Mouse (Mus musculus) neural tube, embryonic 13.5 days (tissue): ENCODE measurements around the gene Ttll11. TPM values are rescaled to one million over a fixed set of nuclear protein-coding genes. Genes with fewer than 3 reads are reported as not detected.

ENCODE experiments used
- ATAC-seq: fragments of 200-750 bp; cut with Nextera tagmentation; 2 replicates; pipeline ENCODE4 v1.8.0; 2017; ENCODE audit warnings: low read depth, mild to moderate bottlenecking, moderate TSS enrichment, moderate library complexity
- H3K27ac ChIP-seq: fragments of 300-500 bp; sonication (generic); replicated peaks from 2 replicates; pipeline ENCODE4 v1.5.1; 2015; ENCODE audit warnings: moderate library complexity, mild to moderate bottlenecking, inconsistent platforms
- H3K27me3 ChIP-seq: fragments of 300-500 bp; sonication (generic); 2 replicates; pipeline ENCODE4 v1.6.1; 2015; ENCODE audit warnings: mild to moderate bottlenecking, inconsistent platforms
- H3K36me3 ChIP-seq: fragments of 300-500 bp; sonication (generic); 2 replicates; pipeline ENCODE4 v1.6.1; 2015; ENCODE audit warnings: mild to moderate bottlenecking, inconsistent platforms
- H3K4me1 ChIP-seq: fragments of 300-500 bp; sonication (generic); replicated peaks from 2 replicates; pipeline ENCODE4 v1.6.1; 2015; ENCODE audit warnings: inconsistent platforms
- H3K4me2 ChIP-seq: fragments of 300-500 bp; sonication (generic); 2 replicates; pipeline ENCODE4 v1.6.1; 2015; ENCODE audit warnings: inconsistent platforms, mild to moderate bottlenecking, moderate library complexity
- H3K4me3 ChIP-seq: fragments of 300-500 bp; sonication (generic); 2 replicates; pipeline ENCODE4 v1.5.1; 2015; ENCODE audit warnings: mild to moderate bottlenecking, inconsistent platforms
- H3K9ac ChIP-seq: fragments of 300-500 bp; sonication (generic); 2 replicates; pipeline ENCODE4 v1.6.1; 2015; ENCODE audit warnings: moderate library complexity, mild to moderate bottlenecking, inconsistent platforms
- H3K9me3 ChIP-seq: fragments of 300-500 bp; sonication (generic); 2 replicates; pipeline ENCODE4 v1.6.1; 2016; ENCODE audit warnings: inconsistent platforms
- WGBS: fragments of 180-500 bp; shearing (Covaris S2); methylation state at CpG from one replicate; pipeline ENCODE4 v1.1.7; 2015; 5-methylcytosine and 5-hydroxymethylcytosine counted together
- polyA plus RNA-seq: library from polyadenylated mRNA; unstranded; fragments of >200 nt; fragmentation: Nextera tagmentation; extraction: Ambion mirVana; gene quantifications from 2 replicates; pipeline ENCODE4 v1.2.1, GENCODE M21; 2015

Gene Ttll11
- polyA plus RNA-seq, 1 experiment from 2014 or later = 5.1 TPM

- 85% methylated on average over 3 of the region's 3 CpGs for WGBS
Observed at GRCm38 (mm10) chr2:35922956-35923355, 56.8 kb downstream of the Ttll11 start.

GRCm38 (mm10) chr2:35912090-35912489 lies 67.6 kb downstream of the Ttll11 start:
- Histone ChIP-seq H3K36me3 (no peaks in the 10 kb centered on the region), H3K4me2 (no peak overlapping the region), H3K4me3 (no peak overlapping the region), H3K27ac (no peak overlapping the region), H3K9ac (no peak overlapping the region), H3K27me3 (no peaks in the 10 kb centered on the region), H3K4me1 (no peaks in the 10 kb centered on the region; the same call in 1 of the 2 replicates), H3K9me3 (no peaks in the 10 kb centered on the region)
- no peak for ATAC-seq
- 74% methylated on average over 4 of the region's 4 CpGs for WGBS

More at GRCm38 (mm10) chr2:35922956-35923355, 56.8 kb downstream of the Ttll11 start:
- no peak for ATAC-seq
- H3K27ac ChIP-seq = no peak overlapping the region
- no peak overlapping the region for H3K9ac ChIP-seq
- no peaks in the 10 kb centered on the region for H3K9me3 ChIP-seq
- H3K4me1 ChIP-seq = no peaks in the 10 kb centered on the region
- H3K4me3 ChIP-seq = no peak overlapping the region
- H3K36me3 ChIP-seq = no peaks in the 10 kb centered on the region
- H3K27me3 ChIP-seq = no peaks in the 10 kb centered on the region
- no peak overlapping the region for H3K4me2 ChIP-seq

GRCm38 (mm10) chr2:35911675-35912074 lies 68.0 kb downstream of the Ttll11 start:
- Histone ChIP-seq H3K9me3 (no peaks in the 10 kb centered on the region), H3K27ac (no peak overlapping the region), H3K9ac (no peak overlapping the region), H3K36me3 (no peaks in the 10 kb centered on the region), H3K4me3 (no peak overlapping the region), H3K4me2 (no peak overlapping the region), H3K27me3 (no peaks in the 10 kb centered on the region), H3K4me1 (no peaks in the 10 kb centered on the region; the same call in 1 of the 2 replicates)
- ATAC-seq = no peak
- 95% methylated on average over 1 of the region's 1 CpGs for WGBS

- no peak overlapping the region for H3K4me2 ChIP-seq
- no peaks in the 10 kb centered on the region for H3K9me3 ChIP-seq
- H3K9ac ChIP-seq = no peak overlapping the region
- H3K4me1 ChIP-seq = peaks cover 4% of the 10 kb centered on the region; the same call in 1 of the 2 replicates
- no peaks in the 10 kb centered on the region for H3K27me3 ChIP-seq
- ATAC-seq = no peak
- H3K36me3 ChIP-seq = no peaks in the 10 kb centered on the region
- 49% methylated on average over 9 of the region's 9 CpGs for WGBS
- H3K27ac ChIP-seq = no peak overlapping the region
- no peak overlapping the region for H3K4me3 ChIP-seq
Observed at GRCm38 (mm10) chr2:35910740-35911139, 69.0 kb downstream of the Ttll11 start.

GRCm38 (mm10) chr2:35909353-35909752 lies 70.4 kb downstream of the Ttll11 start:
- no peak overlapping the region for H3K9ac ChIP-seq
- no peak overlapping the region for H3K4me3 ChIP-seq
- H3K4me1 ChIP-seq = peaks cover 4% of the 10 kb centered on the region; the same call in 1 of the 2 replicates
- H3K9me3 ChIP-seq = no peaks in the 10 kb centered on the region
- WGBS = 95% methylated on average over 4 of the region's 4 CpGs
- H3K36me3 ChIP-seq = no peaks in the 10 kb centered on the region
- H3K27me3 ChIP-seq = no peaks in the 10 kb centered on the region
- no peak overlapping the region for H3K4me2 ChIP-seq
- no peak overlapping the region for H3K27ac ChIP-seq
- no peak for ATAC-seq

GRCm38 (mm10) chr2:35907578-35907977 lies 72.1 kb downstream of the Ttll11 start:
- no peak for ATAC-seq
- Histone ChIP-seq H3K4me2 (no peak overlapping the region), H3K27ac (no peak overlapping the region), H3K36me3 (no peaks in the 10 kb centered on the region), H3K9me3 (no peaks in the 10 kb centered on the region), H3K4me3 (no peak overlapping the region), H3K4me1 (peaks cover 4% of the 10 kb centered on the region; the same call in 1 of the 2 replicates), H3K27me3 (no peaks in the 10 kb centered on the region), H3K9ac (no peak overlapping the region)
- WGBS = 79% methylated on average over 6 of the region's 6 CpGs

GRCm38 (mm10) chr2:35906174-35906798 lies 73.4 kb downstream of the Ttll11 start:
- no peak overlapping the region; the same call in 1 of the 2 replicates for H3K27ac ChIP-seq
- peaks cover 4% of the 10 kb centered on the region; the same call in 1 of the 2 replicates for H3K4me1 ChIP-seq
- H3K27me3 ChIP-seq = no peaks in the 10 kb centered on the region
- H3K36me3 ChIP-seq = no peaks in the 10 kb centered on the region
- no peak overlapping the region for H3K4me3 ChIP-seq
- H3K9me3 ChIP-seq = no peaks in the 10 kb centered on the region
- H3K9ac ChIP-seq = no peak overlapping the region
- WGBS = 20% methylated on average over 11 of the region's 11 CpGs
- no peak overlapping the region for H3K4me2 ChIP-seq
- peak; percentile 73; the same call in 1 of the 2 replicates for ATAC-seq

- no peaks in the 10 kb centered on the region for H3K9me3 ChIP-seq
- 81% methylated on average over 2 of the region's 2 CpGs for WGBS
- ATAC-seq = no peak
- no peak overlapping the region for H3K9ac ChIP-seq
- H3K4me3 ChIP-seq = no peak overlapping the region
- H3K27ac ChIP-seq = no peak overlapping the region
- H3K4me2 ChIP-seq = no peak overlapping the region
- no peaks in the 10 kb centered on the region for H3K27me3 ChIP-seq
- H3K4me1 ChIP-seq = no peaks in the 10 kb centered on the region
- no peaks in the 10 kb centered on the region for H3K36me3 ChIP-seq
Observed at GRCm38 (mm10) chr2:35900845-35901244, 78.9 kb downstream of the Ttll11 start.

- Histone ChIP-seq H3K9me3 (no peaks in the 10 kb centered on the region), H3K4me3 (no peak overlapping the region), H3K36me3 (no peaks in the 10 kb centered on the region), H3K27me3 (no peaks in the 10 kb centered on the region), H3K4me2 (no peak overlapping the region), H3K27ac (no peak overlapping the region), H3K4me1 (no peaks in the 10 kb centered on the region), H3K9ac (no peak overlapping the region)
- ATAC-seq = no peak
- WGBS = 88% methylated on average over 3 of the region's 3 CpGs
Observed at GRCm38 (mm10) chr2:35899712-35900111, 80.0 kb downstream of the Ttll11 start.

GRCm38 (mm10) chr2:35899135-35899474 lies 80.6 kb downstream of the Ttll11 start:
- Histone ChIP-seq H3K4me3 (no peak overlapping the region), H3K27me3 (no peaks in the 10 kb centered on the region), H3K9me3 (no peaks in the 10 kb centered on the region), H3K4me2 (no peak overlapping the region), H3K36me3 (no peaks in the 10 kb centered on the region), H3K4me1 (no peaks in the 10 kb centered on the region), H3K27ac (no peak overlapping the region), H3K9ac (no peak overlapping the region)
- no peak for ATAC-seq
- WGBS = 84% methylated on average over 4 of the region's 4 CpGs

- Histone ChIP-seq H3K9me3 (no peaks in the 10 kb centered on the region), H3K27ac (no peak overlapping the region), H3K27me3 (no peaks in the 10 kb centered on the region), H3K4me1 (no peaks in the 10 kb centered on the region), H3K9ac (no peak overlapping the region), H3K4me3 (no peak overlapping the region), H3K4me2 (no peak overlapping the region), H3K36me3 (no peaks in the 10 kb centered on the region)
- no peak for ATAC-seq
- 86% methylated on average over 6 of the region's 6 CpGs for WGBS
Observed at GRCm38 (mm10) chr2:35898425-35899134, 81.1 kb downstream of the Ttll11 start.

- Histone ChIP-seq H3K36me3 (no peaks in the 10 kb centered on the region), H3K9ac (no peak overlapping the region), H3K27me3 (no peaks in the 10 kb centered on the region), H3K27ac (no peak overlapping the region), H3K4me2 (no peak overlapping the region), H3K9me3 (no peaks in the 10 kb centered on the region), H3K4me1 (no peaks in the 10 kb centered on the region), H3K4me3 (no peak overlapping the region)
- no peak for ATAC-seq
- 76% methylated on average over 2 of the region's 2 CpGs for WGBS
Observed at GRCm38 (mm10) chr2:35897125-35897524, 82.6 kb downstream of the Ttll11 start.
